Mouse (Mus musculus) thymus, adult 2 months (tissue): ENCODE results near the gene Morn1.

Source experiments
- CTCF ChIP-seq: fragments of 200-500 bp; IDR thresholded peaks from 2 replicates; pipeline ENCODE4 v1.5.1; 2012; ENCODE audit warnings: mild to moderate bottlenecking, control low read depth, low read length, moderate library complexity, borderline replicate concordance; ENCODE audit not compliant: control insufficient read depth, poor library complexity, insufficient read depth; ENCODE audit errors: extremely low read depth
- POLR2A ChIP-seq: fragments of 200-500 bp; IDR thresholded peaks from 2 replicates; pipeline ENCODE4 v1.6.1; 2012; ENCODE audit warnings: mild to moderate bottlenecking, low read length, control low read depth, moderate library complexity; ENCODE audit not compliant: control insufficient read depth, poor library complexity, insufficient read depth; ENCODE audit errors: extremely low read depth

DNA sequence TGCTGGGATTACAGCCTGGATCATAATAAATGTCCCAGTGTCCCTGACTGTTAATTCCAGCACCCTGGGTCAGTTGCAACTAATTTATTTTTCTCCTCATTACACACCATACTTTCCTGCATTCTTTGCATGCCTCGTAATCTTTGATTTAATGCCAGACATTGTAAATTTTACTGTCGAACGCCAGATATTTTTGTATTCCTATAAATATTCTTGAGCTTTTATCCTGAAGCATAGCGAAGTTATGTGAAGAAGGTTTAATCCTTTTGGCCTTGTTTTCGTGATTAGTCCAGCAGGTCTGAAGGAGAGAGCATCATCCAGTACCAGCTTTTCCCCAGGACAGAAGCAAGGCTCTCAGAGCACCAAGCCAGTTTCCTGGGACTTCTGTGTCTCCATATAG lies 23.1 kb downstream of the Morn1 start:
- TF ChIP-seq CTCF = no peak
- TF ChIP-seq POLR2A = no peak
